Mouse (Mus musculus) layer of hippocampus, postnatal 25 days (tissue): ENCODE data around the gene Hyls1. TPM values are rescaled to one million over a fixed set of nuclear protein-coding genes. Genes with fewer than 3 reads are reported as not detected.
"Not testable (repeated sequence)": the region's sequence is repeated elsewhere in the genome, so short reads cannot be mapped to it uniquely, and the experiment has no call there.

Experiments
- DNase-seq, 2 experiments: peaks; one replicate each; pipeline ENCODE4 v3.0.0; 2022; ENCODE audit warnings: mixed read lengths in 2 of 2, low spot score in 1 of 2; ENCODE audit errors: extremely low spot score in 1 of 2
- total RNA-seq, 2 experiments: library from RNA; stranded (reverse); gene quantifications; 2 replicates each; pipeline ENCODE4 v1.2.3; 2021

Hyls1 gene
- 10 to 100 TPM; 12.9 to 13.1 TPM for total RNA-seq

DNA sequence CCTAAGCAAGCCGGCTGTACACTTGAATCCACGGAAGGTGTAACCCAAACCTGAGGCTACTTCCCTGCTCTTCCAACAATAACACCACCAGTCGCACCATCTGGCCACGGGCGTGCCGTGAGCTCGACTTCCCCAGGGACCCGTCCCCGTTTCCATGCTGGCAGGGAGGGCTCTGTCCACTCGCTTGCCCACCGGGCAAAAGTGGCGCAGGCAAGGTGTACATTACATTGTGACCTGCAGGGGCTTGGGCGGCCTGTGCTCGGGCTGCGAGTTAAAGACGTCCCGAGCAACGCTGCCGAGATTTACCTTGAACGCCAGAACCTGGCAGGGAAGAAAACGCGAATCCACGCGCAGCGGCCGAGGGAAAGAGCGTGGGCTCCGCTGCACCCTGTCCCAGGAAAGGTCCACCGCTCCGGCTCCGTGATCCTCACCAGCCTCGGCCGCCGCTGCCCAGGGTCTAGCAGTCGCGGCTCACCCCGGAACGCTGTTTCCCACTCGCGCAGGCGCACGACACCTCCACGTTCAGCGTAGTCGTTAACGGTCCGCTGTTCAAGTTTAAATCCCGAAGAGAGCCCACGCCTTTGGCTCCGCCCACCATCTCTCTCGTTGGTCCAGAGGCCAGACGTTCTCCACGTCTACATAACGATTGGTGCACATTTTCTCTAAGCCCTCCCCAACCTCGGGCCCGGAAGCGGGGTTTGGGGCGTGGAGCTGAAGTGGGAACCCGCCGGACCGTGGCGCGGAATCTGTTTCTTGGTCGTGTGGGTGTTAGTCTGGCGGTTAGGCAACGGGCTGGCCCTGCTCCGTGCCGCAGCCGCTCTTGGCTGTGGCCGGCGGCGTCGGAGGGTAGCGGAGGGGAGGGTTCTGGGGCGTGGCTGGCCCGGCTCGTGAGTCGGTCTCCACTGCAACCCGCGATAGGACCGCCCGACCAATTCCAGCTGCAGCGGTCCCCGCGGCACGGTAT is at the start of gene Hyls1, which contains the start of gene Pate2:
TSS of gene Hyls1 (minus strand) at position 828 of the 964 bp plus-strand sequence.
TSS of gene Pate2 (plus strand) at position 714 of the 964 bp plus-strand sequence.
- peak; percentile 75 to 80 for DNase-seq

DNA sequence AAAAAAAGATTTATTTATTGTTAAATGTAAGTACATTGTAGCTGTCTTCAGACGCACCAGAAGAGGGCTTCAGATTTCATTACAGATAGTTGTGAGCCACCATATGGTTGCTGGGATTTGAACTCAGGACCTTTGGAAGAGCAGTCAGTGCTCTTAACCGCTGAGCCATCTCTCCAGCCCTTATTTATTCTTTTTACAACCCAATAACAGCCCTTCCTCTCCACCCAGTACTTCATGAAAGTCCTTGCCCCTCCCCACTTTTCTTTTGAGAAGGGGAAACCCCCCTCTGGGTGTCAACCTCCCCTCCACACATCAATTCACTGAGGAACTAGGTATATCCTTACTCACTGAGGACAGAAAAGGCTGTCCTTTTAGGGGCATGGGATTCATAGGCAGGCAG is 46.6 kb upstream of the Hyls1 start:
- not testable (repeated sequence) for DNase-seq

DNA sequence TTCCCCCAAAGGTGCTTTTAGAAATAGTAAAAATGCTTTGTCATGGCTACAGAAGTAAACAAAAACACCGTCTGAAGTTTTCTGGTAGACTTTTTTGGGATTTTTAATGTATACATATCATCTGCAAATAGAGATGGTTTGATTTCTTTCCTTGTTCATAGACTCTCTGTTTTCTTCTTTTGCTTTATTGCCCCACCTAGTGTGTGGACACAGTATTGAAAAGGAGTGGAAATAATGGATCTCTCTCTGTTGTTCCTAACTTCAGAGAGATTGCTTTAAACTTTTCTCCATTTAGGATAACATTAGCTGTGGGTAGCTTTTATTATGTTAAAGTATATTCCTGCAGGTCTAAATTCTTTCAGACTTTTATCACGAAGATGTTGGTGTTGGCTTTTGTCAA is 43.8 kb upstream of the Hyls1 start:
- DNase-seq: no peak

DNA sequence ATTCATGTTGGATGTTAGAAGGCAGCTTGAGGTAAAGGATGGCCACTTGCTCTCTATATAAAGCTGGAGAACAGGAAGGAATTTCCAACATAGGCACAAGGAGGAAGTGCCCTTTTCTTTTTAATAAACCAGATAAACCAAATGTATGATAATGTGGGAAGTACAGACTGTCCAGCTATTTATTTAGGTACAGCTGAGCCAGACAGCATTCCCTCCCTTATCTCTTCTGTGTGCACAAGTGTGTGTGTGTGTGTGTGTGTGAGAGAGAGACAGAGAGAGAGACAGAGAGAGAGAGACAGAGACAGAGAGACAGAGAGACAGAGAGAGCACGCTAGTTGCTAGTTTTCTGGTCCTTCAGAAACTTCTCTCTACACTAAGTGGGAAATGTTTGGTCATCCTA is 41.6 kb upstream of the Hyls1 start, which contains the start of gene Pate4:
TSS of gene Pate4 (minus strand) at position 101 of the 400 bp plus-strand sequence.
- DNase-seq: no peak

DNA sequence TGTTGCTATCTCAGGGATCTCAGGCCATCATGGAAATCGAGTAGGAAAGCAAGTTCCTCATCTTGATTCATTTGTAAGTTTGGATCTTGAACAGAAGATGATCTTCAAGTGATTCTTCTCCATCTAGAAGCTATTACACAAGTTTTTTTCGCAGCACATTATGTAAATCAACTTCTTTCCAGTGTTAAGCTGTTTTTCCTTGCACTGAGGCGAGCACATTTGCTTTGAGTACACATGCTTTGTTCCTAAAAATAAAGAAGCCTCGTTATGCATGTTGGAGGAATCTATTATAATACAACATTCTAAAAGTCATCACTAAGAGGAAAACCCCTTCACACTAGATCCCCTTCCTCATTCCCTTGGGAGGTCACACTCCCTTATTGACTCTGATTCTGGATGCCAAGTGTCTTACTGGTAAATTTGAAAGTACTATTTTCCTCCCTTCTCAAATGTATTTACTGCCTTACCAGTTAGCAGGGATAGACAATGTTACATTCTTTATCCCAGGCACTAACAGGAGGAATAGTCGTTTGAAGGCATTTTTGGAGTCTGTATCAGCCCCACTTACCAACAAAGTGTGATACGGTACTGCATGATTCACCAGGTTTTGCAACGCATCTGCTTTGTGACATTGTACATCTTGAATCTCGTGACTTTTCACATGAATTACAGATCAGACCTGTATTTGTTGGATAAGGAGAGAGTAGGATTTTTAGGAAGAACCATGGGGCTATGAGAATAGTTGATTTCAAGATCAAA is 37.6 kb upstream of the Hyls1 start:
- no peak for DNase-seq

DNA sequence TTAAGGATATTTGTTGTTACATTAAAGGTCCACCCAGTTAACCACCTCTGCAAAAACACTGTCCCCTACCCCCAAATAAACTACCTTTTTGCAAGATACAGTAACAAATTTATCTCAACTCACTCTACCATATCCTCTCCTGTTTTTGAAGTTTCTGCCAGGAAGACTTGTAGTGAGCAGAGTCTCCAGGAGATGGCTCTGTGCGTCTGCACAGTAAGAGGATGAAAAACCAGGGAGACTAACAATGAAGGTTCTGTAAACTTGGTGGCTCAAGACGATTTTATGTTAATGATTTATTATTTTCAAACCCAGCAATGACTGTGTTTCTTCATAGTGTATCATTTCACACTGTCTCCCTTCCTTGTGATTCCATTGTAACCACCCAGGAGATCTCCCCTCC is 22.7 kb upstream of the Hyls1 start:
- DNase-seq: peak in 1 of 2 experiments; percentile 43

DNA sequence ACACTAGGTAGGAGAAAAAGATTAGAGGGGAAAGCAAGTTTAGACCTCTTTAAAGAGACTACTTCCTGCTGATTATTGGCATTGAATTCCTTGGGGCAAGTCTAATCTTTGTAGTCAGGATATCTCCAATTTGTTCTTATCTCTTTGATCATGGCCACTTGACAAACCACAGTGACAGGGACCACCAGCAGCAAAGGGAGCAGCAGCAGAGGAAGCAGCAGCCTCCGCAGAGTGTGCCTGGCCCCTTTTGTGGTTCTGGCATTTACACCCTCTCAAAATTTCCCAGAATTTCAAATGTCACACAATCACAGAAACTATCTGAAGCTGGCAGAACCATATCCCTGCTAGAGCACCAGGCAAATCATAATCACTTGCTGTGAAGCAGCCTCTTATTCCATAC is 17.5 kb upstream of the Hyls1 start:
- DNase-seq: no peak

DNA sequence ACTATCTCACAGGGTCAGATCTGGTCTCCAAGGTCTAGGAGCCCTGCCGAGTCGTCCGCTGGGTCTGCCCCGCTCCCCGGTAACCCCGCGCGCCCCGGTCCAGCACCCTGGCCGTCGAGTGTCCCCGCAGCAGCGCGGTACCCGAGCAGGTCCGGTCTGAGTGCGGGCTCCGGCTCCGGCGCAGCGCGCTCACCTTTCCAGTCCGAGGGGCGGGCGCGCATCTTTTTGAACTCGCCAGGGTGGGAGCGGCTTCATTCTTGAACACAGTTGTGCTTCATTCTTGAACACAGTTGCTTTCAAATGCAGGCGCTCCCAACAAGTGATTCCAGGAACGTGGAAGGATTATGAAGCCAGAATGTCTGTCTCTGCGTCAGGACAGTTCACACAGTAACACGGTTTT is 4.2 kb upstream of the Hyls1 start:
- no peak for DNase-seq

DNA sequence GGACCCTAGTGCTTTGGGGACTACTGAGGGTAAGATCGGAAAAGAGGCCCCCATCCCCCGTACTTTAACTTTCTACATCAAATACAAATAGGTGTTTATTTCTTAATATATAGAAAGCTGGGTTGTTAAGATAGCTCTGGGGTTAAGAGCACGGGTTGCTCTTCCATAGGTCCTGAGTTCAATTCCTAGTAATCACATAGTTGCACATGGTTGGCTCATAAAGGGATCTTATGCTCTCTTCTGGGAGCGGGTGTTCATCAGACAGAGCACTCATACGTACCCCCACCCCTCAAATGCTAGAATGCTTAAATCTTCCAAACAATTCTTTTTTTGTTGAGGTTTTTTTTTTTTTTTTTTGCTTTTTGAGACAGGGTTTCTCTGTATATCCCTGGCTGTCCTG is 465 bp upstream of the Hyls1 start:
- DNase-seq: no peak

DNA sequence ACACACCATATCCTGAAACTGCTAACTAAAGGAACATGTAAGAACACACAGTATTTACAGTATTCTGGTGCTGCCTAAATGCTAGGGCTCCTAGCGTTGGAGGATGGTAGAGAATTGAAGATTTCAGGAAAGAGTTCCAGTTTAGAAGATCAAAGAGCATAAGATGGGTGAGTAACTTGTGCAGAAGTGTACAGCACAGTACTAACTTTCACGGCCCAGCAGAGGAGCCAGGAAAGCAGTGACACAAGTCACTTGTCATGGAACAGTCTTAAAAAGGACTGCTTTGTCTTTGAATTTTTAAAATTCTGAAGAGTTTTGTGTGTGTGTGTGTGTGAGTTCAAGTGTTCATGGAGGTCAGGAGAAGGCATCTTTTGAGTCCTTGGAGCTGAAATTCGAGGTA is 2.2 kb downstream of the Hyls1 start:
- no peak for DNase-seq

DNA sequence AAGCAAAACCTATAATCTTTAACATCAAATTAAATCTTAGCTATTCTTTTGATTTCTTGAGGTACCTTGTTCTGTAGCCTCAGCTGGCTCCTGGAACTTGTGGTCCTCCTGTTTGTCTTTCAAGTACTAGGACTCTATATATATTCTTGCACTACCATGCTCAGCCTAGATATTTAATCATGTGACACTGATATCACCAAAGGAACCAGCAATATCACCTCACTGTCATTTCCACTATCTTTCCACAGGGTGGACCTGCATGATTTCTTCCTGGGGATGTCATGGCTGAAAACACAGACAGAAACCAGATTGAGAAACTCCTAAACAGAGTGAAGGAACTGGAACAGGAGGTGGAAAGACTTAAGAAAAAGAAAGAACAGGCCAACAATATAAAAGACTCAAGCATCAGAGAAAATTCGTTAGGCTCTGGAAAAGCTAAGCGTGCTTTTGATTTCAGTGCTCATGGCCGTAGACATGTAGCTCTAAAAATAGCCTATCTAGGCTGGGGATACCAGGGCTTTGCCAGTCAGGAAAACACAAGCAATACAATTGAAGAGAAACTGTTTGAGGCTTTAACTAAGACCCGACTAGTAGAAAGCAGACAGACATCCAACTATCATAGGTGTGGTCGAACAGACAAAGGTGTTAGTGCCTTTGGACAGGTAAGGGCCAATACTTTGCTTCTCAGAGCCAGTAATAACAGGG is 5.5 kb downstream of the Hyls1 start:
- no peak for DNase-seq

DNA sequence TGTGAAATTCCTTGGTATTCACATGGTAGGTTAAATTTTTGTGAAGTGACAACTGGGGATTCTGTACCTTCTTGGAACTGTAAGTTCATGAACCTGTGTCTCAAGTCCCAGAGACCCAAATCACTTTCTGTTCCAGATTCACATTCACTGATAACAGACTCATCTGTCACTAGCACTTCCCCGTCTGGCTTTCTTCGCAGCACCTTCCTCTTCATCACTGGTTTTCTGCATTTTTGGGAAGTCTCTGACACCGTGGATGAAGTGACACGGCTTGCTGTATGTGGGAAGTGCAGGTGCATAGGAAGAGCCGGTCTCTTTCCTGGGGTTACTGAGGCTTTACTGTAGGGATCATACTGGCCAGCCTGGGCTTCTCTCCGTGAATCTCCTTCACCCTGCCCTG is 8.6 kb downstream of the Hyls1 start:
- no peak for DNase-seq

DNA sequence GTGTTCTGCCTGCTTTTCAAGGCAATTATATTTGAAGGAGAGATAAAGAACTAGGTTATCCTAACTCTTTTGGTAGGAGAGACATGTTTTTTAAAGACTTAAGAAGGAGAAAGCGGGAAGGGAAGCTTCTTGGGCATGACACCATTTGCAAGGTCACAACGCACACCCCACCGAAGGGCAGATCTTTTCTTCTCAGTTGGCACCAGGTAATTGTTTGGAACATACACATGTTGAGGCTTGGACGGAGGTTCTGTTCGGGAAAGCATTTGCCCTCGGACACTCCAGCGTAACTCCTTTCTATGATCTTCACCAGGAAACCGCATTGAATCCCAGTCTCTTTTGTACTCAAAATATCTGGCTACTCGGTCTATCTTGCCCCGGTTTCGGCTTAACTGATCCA is 9.1 kb downstream of the Hyls1 start:
- DNase-seq: no peak

DNA sequence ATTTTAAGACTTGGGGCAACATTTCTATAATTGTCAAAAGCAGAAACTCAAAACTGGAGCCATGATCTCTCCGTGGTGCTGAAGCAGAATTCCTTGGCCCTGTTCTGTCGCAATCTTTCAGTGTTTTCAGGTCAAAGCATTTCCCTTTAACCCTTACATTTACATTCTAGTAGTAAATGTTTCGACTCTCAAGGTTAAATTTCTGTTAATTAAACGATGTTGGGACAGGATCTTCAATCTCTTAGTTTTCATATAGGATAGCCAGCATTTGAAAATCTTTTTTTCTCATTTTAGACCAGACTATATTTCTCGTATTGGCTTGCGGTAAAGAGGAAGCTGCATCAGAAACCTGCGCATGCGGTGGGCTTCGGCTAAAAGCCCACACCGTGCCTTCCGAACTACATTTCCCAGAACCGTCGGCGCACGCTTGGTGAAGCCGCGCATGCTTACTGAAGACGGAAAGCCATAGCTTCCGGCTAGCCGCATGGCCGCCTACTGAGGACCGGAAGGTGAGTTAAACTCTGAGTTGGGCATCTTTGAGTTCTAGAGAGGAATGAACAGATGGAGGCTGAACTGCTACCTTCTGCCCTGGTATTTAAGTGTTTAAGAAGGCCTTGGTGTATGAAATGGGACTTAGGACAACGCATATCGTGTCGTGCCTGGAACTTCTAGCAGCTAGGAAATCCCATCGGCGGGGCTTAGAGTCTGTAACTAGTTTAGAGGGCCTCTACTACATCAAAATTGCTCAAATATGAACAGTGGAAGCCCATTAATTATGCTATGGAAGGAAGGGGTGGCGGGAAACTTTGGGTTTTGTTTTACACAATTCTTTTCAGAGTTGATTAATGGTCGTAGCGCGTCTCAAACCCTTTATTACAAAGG is 10.9 kb downstream of the Hyls1 start:
- peak; percentile 67 to 68 for DNase-seq

DNA sequence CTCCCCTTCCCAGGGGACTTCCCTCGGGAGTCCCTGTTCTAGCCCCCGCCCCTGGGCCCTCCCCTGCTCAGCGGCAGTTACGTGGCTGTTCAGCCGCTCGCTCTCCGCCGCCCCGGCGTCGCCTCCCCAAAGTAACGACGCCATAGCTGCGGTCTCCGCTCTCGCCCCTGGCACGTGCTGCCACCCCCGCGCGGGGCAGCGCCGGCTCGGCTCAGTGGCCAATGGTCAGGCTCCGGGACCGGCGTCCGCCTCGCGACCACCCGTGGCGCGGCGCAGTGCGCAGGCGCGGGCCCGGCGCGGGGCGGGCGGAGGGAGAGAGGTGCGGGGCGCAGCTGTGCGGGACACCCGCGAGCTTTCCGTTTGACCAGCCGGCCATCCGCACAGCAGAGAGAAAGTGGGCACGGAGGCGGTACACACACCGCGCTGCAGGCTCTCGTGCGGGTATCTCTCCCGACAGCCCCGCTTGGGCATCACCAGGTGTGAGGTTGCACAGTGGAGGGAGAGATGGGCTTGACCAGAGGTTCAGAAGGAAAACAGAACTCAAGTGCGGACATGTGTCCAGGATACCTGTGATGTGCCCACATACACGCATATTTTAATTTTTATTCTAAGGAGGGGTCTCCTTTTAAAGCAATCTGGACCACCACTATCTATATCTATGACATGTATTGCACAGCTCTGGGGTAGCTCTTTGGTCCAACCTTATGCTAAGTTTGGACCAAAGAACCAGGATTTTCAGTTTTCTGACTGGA is 11.8 kb downstream of the Hyls1 start, which contains the start of the genes Ddx25 and Pus3:
TSS of gene Ddx25 (minus strand) at position 272 of the 752 bp plus-strand sequence.
TSS of gene Pus3 (plus strand) at position 339 of the 752 bp plus-strand sequence.
- DNase-seq: peak; percentile 55 to 76

DNA sequence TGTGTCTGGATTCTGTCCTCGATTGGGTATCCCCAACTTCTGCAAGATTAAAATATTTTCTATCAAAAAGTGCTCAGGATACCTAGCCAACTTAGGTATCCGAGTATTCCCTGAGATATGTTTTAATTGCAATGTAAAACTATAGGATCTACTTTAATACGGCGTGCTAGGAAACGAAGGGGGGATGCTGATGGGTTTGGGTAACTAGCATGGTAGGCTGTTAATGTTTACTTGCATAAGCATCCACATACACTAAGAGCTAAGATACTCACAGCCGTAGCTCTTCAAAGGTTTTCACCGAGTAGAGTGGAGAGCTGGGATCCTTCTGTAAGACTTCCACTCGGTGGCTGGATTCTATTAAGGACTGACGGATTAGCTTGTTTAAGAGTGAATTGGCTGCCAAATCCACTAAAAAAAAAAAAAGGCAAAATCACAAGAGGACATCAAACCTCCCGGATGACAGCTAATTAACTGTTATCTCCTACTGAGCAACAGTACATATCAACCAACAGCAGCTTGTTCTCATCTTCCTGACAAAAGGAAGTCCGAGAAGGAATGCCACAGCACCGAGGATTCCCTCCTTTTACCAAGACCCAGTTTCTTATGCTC is 13.6 kb downstream of the Hyls1 start:
- DNase-seq: no peak

DNA sequence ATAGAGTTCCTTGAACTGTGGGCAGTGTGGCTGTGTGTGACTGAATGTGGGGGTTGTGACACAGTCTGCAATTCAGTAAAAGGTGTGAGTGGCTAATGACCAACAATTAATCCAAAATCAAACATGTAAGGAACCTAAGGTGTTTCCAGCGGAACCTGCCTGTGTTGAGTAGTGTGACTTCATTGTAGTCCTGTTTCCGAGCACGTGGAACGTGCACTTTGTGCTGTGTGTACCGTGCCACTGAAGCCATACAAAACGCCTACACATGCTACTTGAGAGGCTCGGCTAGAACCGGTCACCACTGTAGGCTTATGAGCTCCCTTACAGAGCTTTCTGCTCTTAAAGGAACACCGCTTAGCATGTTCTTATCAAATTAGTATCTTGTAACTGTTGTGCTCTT is 21.7 kb downstream of the Hyls1 start:
- DNase-seq: no peak

DNA sequence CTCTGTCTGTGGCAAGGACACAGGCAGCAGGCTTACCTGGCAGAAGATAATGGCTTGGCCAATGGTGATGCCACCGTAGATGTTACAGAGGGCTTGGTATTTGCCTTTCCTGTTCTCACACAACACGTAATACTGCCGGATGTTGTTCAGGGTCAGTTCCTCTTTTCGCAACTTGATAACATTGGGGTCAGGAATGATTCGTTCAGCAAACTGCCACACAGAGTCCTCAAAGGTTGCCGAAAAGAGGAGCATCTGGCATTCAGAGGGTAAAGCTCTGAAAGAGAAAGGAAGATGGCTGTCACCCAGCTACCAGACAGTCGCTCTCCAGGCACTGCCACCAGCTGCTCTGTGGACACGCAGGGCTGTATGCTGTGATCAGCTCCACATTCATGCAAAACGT is 23.5 kb downstream of the Hyls1 start:
- DNase-seq: no peak
